Mouse (Mus musculus): Measurements from ENCODE around the gene Rnh1. TPM values are rescaled to one million over a fixed set of nuclear protein-coding genes. Genes with fewer than 3 reads are reported as not detected.

Rnh1 gene
- polyA plus RNA-seq, 1 experiment from 2014 or later, result 65.0 TPM

DNA sequence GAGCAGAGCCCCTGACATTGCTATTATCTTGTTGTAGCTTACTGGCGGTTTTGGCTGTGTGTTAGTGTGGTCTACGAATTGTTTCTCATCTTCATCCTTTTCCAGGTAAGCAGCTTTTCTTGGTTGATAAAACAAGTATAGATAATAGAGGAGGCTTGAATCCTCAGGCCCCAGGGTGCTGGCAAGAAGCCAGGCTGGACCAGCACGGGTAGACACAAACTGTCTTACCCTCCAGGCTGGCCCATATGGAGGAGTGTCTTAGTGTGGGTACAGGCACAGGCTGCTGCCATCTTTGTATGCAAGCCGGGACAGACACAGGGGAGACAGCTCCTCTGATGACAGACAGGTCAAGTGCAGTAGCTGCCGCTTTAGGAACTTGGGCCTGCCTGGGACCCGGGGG is 25.6 kb downstream of the Rnh1 start:
- Histone ChIP-seq H3K9ac (peak overlapping the region; percentile 52), H3K4me1 (peaks cover 62% of the 10 kb centered on the region), H3K27ac (peak overlapping the region; percentile 86), H3K27me3 (replicated peaks) (no peaks in the 10 kb centered on the region), H3K36me3 (peaks cover 99% of the 10 kb centered on the region), H3K4me2 (peak overlapping the region; percentile 45), H3K9me3 (replicated peaks) (no peaks in the 10 kb centered on the region), H3K4me3 (peak overlapping the region; percentile 14; the same call in 1 of the 2 replicates)
- WGBS (ENCODE audit: insufficient replicate concordance), result 62% methylated on average over 6 of the region's 6 CpGs
- ATAC-seq, result peak; percentile 18; the same call in 1 of the 2 replicates

DNA sequence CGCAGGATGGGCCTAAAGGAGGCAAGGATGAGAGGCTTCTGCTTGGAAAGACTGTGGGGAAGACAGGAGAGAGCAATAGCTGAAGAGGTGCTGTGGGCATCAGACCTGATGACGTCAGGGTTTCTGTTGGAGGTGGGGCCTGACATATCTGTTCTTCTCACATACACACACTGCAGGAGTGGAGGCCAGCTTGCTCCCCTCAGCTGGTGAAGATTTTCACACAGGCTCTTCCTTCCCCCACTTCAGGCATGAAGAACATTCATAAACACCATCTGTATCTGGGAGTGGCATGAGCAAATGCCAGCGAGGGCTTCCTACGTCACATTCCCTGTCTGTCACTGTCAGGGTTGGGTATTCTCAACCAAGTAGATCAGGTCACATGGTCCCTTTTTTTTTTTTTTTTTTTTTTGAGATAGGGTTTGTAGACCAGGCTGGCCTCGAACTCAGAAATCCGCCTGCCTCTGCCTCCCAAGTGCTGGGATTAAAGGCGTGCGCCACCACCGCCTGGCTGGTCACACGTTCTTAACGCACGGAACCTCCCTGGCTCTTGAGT is 26.5 kb downstream of the Rnh1 start:
- Histone ChIP-seq H3K9me3 (replicated peaks) (no peaks in the 10 kb centered on the region), H3K4me1 (peaks cover 71% of the 10 kb centered on the region), H3K36me3 (peaks cover 99% of the 10 kb centered on the region), H3K27ac (peak overlapping the region; percentile 86), H3K27me3 (replicated peaks) (no peaks in the 10 kb centered on the region), H3K4me3 (peak overlapping the region; percentile 14; the same call in 1 of the 2 replicates), H3K9ac (peak overlapping the region; percentile 53), H3K4me2 (peak overlapping the region; percentile 45)
- 71% methylated on average over 12 of the region's 12 CpGs for WGBS (ENCODE audit: insufficient replicate concordance)
- peak; percentile 87 for ATAC-seq

DNA sequence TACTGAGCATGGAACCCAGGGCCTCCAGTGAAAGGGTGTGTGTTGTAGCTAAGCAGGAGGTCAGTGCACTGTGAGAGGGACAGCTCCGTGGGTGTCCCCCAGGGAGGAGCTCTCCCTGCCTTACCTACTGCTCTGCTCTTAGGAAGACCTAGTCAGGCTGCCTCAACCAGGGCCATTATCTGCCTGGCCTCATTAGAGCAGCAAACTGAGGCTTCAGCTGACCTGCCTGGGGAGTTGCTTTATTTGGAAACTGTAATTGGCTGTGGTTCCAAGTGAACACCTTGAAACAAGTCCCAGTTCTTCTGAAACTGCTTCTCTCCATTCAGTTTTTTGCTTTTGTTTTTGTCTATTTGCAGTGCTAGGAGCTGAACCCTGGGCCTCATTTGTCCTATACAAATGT is 27.3 kb downstream of the Rnh1 start:
- peak overlapping the region; percentile 86 for H3K27ac ChIP-seq
- 0 out of 2 replicates have a peak overlapping the region, but pooled peaks have one; percentile 2 for H3K4me3 ChIP-seq

DNA sequence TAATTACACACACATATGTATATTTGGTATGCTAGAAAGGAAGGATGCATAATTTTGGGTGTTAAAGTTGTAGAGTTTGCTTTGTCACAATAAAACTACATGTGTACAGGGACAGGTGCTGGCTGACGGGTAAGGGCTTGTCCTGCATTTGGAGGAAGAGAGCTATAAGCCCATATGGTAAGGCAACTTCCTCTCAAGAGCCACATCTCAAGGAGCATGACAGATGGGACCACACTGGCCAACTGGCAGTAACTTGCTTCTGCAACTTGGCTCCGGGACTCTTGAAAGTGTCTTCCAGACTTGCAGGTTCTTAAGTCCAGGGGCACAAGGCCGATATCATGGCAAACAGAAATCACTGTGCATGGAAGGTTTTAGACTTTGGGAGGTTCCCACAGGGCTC is 28.0 kb downstream of the Rnh1 start:
- H3K27me3 ChIP-seq (replicated peaks), result no peaks in the 10 kb centered on the region
- H3K4me1 ChIP-seq, result peaks cover 86% of the 10 kb centered on the region
- ATAC-seq, result no peak
- peaks cover 99% of the 10 kb centered on the region for H3K36me3 ChIP-seq
- H3K9ac ChIP-seq, result no peak overlapping the region
- H3K4me3 ChIP-seq, result no peak overlapping the region
- no peaks in the 10 kb centered on the region for H3K9me3 ChIP-seq (replicated peaks)
- H3K27ac ChIP-seq, result peak overlapping the region; percentile 86
- 78% methylated on average over 3 of the region's 3 CpGs for WGBS (ENCODE audit: insufficient replicate concordance)
- no peak overlapping the region for H3K4me2 ChIP-seq

More for the DNA sequence above, 27.3 kb downstream of the Rnh1 start:
- peaks cover 99% of the 10 kb centered on the region for H3K36me3 ChIP-seq
- no peaks in the 10 kb centered on the region for H3K27me3 ChIP-seq (replicated peaks)
- WGBS (ENCODE audit: insufficient replicate concordance), result 45% methylated on average over 1 of the region's 1 CpGs
- H3K9ac ChIP-seq, result peak overlapping the region; percentile 53
- no peaks in the 10 kb centered on the region for H3K9me3 ChIP-seq (replicated peaks)
- no peak for ATAC-seq
- peak overlapping the region; percentile 45 for H3K4me2 ChIP-seq
- H3K4me1 ChIP-seq, result peaks cover 78% of the 10 kb centered on the region

DNA sequence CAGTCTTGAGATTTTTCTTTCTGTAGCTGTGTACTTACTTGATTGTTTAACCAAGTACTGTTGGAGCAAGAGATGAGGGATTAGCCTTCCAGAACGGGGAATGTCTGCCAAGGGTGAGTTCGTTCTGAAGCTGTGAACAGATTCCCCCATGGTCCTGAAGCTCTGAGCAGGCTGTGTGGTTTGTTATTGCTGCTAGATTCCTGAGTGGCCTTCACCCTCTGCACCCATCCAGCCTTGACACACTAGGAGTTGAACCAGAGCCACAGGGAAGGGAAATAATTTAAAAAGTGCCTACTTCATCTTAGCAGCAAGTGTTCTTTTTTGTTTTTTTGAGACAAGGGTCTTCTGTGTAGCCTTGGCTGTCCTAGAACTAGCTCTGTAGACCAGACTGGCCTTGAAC is 28.8 kb downstream of the Rnh1 start:
- Histone ChIP-seq H3K4me2 (no peak overlapping the region), H3K27ac (peak overlapping the region; percentile 1; the same call in 1 of the 2 replicates), H3K4me1 (peaks cover 93% of the 10 kb centered on the region), H3K4me3 (no peak overlapping the region), H3K9me3 (replicated peaks) (no peaks in the 10 kb centered on the region), H3K36me3 (peaks cover 100% of the 10 kb centered on the region), H3K9ac (no peak overlapping the region), H3K27me3 (replicated peaks) (no peaks in the 10 kb centered on the region)
- ATAC-seq, result no peak
- WGBS (ENCODE audit: insufficient replicate concordance), result 87% methylated on average over 2 of the region's 2 CpGs

DNA sequence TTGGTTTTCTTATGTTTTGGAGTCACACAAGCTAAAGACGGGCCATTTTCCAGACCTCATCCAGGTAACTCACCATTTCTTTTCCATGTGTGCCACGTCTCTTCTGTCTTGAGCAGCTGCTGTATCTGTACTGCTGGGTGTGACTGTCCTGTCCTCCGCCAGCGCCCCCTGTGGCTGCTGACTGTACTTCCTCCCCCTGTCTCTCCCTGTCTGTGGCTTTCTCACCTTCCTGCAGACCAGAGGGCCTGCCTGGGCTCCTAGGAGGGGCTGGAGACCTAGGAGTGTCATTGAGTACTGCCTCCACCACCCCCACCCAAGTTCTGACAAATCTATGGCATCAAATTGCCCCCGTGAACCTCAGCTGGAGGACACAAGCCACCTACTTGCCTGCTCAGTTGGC is 29.5 kb downstream of the Rnh1 start:
- H3K27ac ChIP-seq, result peak overlapping the region; percentile 37
- H3K27me3 ChIP-seq (replicated peaks), result no peaks in the 10 kb centered on the region
- H3K4me1 ChIP-seq, result peaks cover 100% of the 10 kb centered on the region
- whole genome bisulfite sequencing (ENCODE audit: insufficient replicate concordance), result 51% methylated on average over 5 of the region's 5 CpGs
- H3K36me3 ChIP-seq, result peaks cover 100% of the 10 kb centered on the region
- no peaks in the 10 kb centered on the region for H3K9me3 ChIP-seq (replicated peaks)
- ATAC-seq, result no peak
- H3K4me3 ChIP-seq, result no peak overlapping the region
- H3K4me2 ChIP-seq, result 0 out of 2 replicates have a peak overlapping the region, but pooled peaks have one; percentile 4
- H3K9ac ChIP-seq, result no peak overlapping the region

DNA sequence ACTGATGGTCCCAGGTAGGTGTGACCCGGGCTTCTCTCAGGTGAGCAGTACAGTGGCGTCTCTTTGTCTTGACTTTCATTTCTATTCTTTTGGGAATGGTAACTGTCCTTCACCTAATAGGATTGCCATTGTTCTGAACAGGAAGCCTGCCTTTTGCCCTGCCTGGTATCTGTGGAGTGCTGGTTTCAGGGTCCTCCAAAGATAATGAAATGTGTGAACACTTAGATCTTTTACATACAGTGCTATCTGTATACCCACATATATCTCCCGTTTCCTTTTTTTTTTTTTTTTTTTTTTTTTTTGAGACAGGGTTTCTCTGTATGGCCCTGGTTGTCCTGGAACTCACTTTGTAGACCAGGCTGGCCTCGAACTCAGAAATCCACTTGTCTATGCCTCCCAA is 31.3 kb downstream of the Rnh1 start:
- 64% methylated on average over 4 of the region's 4 CpGs for WGBS (ENCODE audit: insufficient replicate concordance)
- H3K27ac ChIP-seq, result 0 out of 2 replicates have a peak overlapping the region, but pooled peaks have one; percentile 31

DNA sequence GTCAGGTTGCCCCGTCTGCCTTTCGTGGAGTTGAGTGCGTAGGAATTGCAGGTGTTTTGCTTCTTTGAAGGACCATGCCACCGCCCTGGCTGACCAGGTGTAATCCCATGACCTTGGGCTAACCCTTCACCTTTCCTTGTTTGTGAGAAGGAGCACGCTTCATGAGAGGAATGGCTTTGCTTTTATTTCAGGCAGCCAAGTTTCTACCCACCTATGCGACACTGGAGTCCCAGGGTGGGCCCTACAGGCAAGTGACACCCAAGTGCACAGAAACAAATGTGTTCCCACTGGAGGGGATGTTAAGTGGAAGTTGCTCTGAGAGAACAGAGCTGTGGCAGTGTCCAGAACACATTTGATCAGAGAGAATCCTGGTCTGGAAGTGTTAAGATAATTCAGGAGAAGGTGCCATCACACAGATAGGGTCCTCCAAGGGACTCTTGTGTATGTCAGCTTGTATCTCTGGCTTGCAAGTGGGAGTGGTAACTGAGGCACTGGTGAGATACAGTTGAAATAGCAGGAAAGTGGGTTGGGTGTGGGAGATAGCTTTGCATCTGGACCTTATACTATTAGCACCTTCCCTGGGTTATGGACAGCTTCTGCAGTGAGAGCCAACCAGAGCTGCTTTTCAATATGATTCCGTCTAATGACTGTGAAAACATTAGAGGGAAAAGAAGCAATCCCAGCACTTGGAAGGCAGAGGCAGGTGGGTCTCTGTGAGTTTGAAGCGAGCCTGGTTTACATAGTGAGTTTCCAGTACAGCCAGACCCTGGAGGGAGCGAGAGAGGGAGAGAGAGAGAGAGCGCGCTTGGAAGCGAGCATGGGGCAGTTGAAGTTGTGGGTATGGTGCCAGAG is 40.5 kb downstream of the Rnh1 start:
- Histone ChIP-seq H3K9me3 (replicated peaks) (no peaks in the 10 kb centered on the region), H3K4me1 (peaks cover 86% of the 10 kb centered on the region), H3K36me3 (peaks cover 35% of the 10 kb centered on the region), H3K27ac (peak overlapping the region; percentile 99), H3K4me3 (peak overlapping the region; percentile 90), H3K4me2 (peak overlapping the region; percentile 77), H3K27me3 (replicated peaks) (no peaks in the 10 kb centered on the region), H3K9ac (peak overlapping the region; percentile 93)
- 30% methylated on average over 12 of the region's 12 CpGs for WGBS (ENCODE audit: insufficient replicate concordance)
- ATAC-seq, result peak; percentile 87

More for the DNA sequence above, 31.3 kb downstream of the Rnh1 start:
- no peak overlapping the region for H3K9ac ChIP-seq
- H3K4me2 ChIP-seq, result peak overlapping the region; percentile 20
- peaks cover 100% of the 10 kb centered on the region for H3K36me3 ChIP-seq
- 0 out of 2 replicates have a peak, but pooled peaks have one; percentile 19 for ATAC-seq
- no peaks in the 10 kb centered on the region for H3K9me3 ChIP-seq (replicated peaks)
- H3K4me3 ChIP-seq, result no peak overlapping the region
- no peaks in the 10 kb centered on the region for H3K27me3 ChIP-seq (replicated peaks)
- peaks cover 99% of the 10 kb centered on the region for H3K4me1 ChIP-seq

DNA sequence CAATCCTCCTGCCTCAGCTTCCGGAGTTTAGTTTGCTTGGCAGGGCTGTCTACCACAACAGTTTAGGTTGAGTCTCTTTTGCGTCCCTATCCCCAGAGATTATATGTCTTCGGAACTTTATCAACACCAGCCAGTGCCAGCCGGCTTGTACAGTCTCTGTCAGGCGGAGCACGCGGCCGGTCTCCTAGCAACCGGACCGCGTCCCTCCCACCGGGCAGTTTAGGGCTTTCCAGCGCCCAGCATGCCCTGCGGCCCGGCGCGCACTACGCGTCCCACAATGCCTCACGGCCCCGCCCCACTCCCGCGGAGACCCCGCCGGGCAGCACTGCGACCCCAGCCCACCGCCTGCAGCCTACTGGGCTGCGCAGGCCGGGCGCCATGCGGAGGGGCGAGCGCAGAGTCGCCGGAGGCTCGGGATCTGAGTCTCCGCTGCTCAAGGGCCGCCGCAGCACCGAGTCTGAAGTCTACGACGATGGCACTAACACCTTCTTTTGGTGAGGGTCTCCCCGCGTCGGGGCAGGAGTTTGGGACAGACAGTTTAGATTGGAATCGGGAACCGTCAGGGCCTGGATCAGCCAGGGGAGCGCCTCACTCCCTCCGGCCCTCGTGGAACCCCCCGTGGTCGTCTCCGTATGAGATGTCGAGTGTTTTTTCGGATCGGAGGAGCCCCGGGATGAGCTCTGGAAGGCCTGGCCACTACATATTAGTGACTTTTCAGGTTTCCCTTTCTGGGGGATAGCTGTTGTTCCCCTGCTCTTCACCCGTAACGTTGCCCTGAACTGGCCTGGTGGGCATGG is 41.4 kb downstream of the Rnh1 start:
- Histone ChIP-seq H3K36me3 (peaks cover 26% of the 10 kb centered on the region), H3K4me1 (peaks cover 86% of the 10 kb centered on the region), H3K4me2 (peak overlapping the region; percentile 77), H3K9ac (peak overlapping the region; percentile 93), H3K27me3 (replicated peaks) (no peaks in the 10 kb centered on the region), H3K4me3 (peak overlapping the region; percentile 90), H3K9me3 (replicated peaks) (no peaks in the 10 kb centered on the region), H3K27ac (peak overlapping the region; percentile 99)
- WGBS (ENCODE audit: insufficient replicate concordance), result 1% methylated on average over 59 of the region's 59 CpGs
- peak; percentile 88 for ATAC-seq

DNA sequence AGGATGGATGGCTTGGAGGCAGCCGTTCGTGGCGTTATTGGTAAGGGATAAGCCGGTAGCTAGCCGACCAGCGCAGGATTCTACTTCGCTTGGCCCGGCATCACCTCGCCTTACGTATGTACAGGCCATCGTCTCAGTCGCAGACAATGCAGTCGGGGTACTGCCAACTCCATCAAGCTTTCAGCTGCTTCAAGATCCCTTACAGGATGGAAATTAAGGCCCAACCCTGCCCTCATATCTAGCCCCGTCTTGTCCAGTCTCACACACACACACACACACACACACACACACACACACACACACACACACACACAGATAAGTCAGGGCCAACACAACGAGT is 49.2 kb downstream of the Rnh1 start:
- peak; percentile 6; the same call in 1 of the 2 replicates for ATAC-seq
- Histone ChIP-seq H3K4me3 (peak overlapping the region; percentile 71), H3K9ac (peak overlapping the region; percentile 77), H3K36me3 (no peaks in the 10 kb centered on the region), H3K27me3 (replicated peaks) (no peaks in the 10 kb centered on the region), H3K4me2 (peak overlapping the region; percentile 86), H3K4me1 (peaks cover 91% of the 10 kb centered on the region), H3K27ac (peak overlapping the region; percentile 93), H3K9me3 (replicated peaks) (no peaks in the 10 kb centered on the region)
- 2% methylated on average over 15 of the region's 15 CpGs for WGBS (ENCODE audit: insufficient replicate concordance)

DNA sequence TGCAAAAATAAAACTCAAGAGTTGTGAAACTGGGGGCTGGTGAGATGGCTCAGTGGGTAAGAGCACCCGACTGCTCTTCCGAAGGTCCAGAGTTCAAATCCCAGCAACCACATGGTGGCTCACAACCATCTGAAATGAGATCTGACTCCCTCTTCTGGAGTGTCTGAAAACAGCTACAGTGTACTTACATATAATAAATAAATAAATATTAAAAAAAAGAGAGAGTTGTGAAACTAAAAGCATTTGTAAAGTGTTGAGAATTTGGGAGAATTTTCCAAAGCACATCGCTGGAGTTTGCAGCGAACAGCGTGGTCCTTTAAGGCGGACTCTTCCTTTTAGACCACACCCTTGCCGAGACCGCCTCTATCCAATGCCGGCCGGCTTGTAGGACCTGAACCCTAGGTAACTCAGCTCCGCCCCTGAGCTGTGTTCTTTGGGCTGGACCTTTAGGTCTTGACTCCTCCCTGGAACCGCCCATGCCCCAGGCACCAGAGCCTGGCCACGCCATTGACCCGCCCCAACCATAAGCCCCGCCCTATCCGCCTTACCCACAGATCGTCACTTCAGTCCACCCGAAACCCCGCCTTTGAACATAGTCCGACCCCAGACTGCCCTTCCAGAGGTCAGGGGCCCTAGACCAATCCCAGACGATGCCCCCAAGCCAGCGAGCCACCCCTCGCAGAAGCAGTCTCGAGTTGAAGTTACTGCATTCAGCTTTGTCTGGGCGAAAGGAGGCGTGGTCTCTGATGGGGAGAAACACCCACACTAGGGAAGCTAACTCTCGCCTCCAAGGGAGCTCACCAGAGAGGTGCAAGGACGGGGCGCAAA is 49.8 kb downstream of the Rnh1 start:
- Histone ChIP-seq H3K4me2 (peak overlapping the region; percentile 86), H3K4me3 (peak overlapping the region; percentile 71), H3K27me3 (replicated peaks) (no peaks in the 10 kb centered on the region), H3K36me3 (no peaks in the 10 kb centered on the region), H3K4me1 (peaks cover 91% of the 10 kb centered on the region), H3K9ac (peak overlapping the region; percentile 77), H3K9me3 (replicated peaks) (no peaks in the 10 kb centered on the region), H3K27ac (peak overlapping the region; percentile 93)
- WGBS (ENCODE audit: insufficient replicate concordance), result 1% methylated on average over 29 of the region's 29 CpGs
- peak; percentile 99 for ATAC-seq

All from liver, embryonic 12.5 days (tissue).